Mouse (Mus musculus) spleen, adult 12 weeks (tissue): ENCODE measurements around the gene Cela3b.
"Not testable (repeated sequence)": the region's sequence is repeated elsewhere in the genome, so short reads cannot be mapped to it uniquely, and the experiment has no call there.

ENCODE experiments used
- DNase-seq: peaks from one replicate; pipeline ENCODE4 v3.0.0; 2022; ENCODE audit warnings: low spot score

Cela3b gene

GRCm38 (mm10) chr4:137417712-137418564, 12.4 kb downstream of the Cela3b start:
- no peak for DNase-seq

GRCm38 (mm10) chr4:137414936-137415335, 15.4 kb downstream of the Cela3b start:
- DNase-seq = no peak

- not testable (repeated sequence) for DNase-seq
Measured at GRCm38 (mm10) chr4:137412185-137412709, 18.1 kb downstream of the Cela3b start.

GRCm38 (mm10) chr4:137409691-137410090, 20.6 kb downstream of the Cela3b start, which contains the start of gene Cela3a:
TSS of gene Cela3a (minus strand) at chr4:137409791.
- DNase-seq = no peak

- no peak for DNase-seq
Measured at GRCm38 (mm10) chr4:137405571-137405970, 24.8 kb downstream of the Cela3b start.

GRCm38 (mm10) chr4:137396641-137397525, 33.5 kb downstream of the Cela3b start:
- no peak for DNase-seq

GRCm38 (mm10) chr4:137393378-137394135, 36.8 kb downstream of the Cela3b start:
- no peak for DNase-seq

- no peak for DNase-seq
Measured at GRCm38 (mm10) chr4:137392874-137393273, 37.5 kb downstream of the Cela3b start.

- DNase-seq = no peak
Measured at GRCm38 (mm10) chr4:137391287-137391686, 39.1 kb downstream of the Cela3b start.

GRCm38 (mm10) chr4:137390196-137390595, 40.1 kb downstream of the Cela3b start:
- no peak for DNase-seq

GRCm38 (mm10) chr4:137388983-137389382, 41.4 kb downstream of the Cela3b start:
- no peak for DNase-seq

- peak; percentile 83 for DNase-seq
Measured at GRCm38 (mm10) chr4:137388059-137388794, 42.1 kb downstream of the Cela3b start.

- no peak for DNase-seq
Measured at GRCm38 (mm10) chr4:137387482-137388058, 42.8 kb downstream of the Cela3b start.

GRCm38 (mm10) chr4:137380702-137381605, 49.4 kb downstream of the Cela3b start:
- no peak for DNase-seq

- no peak for DNase-seq
Measured at GRCm38 (mm10) chr4:137379713-137380255, 50.6 kb downstream of the Cela3b start.

GRCm38 (mm10) chr4:137379085-137379484, 51.3 kb downstream of the Cela3b start:
- no peak for DNase-seq

- no peak for DNase-seq
Measured at GRCm38 (mm10) chr4:137377526-137378304, 52.6 kb downstream of the Cela3b start.

GRCm38 (mm10) chr4:137376778-137377177, 53.6 kb downstream of the Cela3b start:
- DNase-seq = no peak
